Mouse (Mus musculus) 3T3-L1 (cell line): Measurements from ENCODE around the gene Fam129a.
A peak's percentile ranks its signal among the peaks of the same experiment; 100 is the strongest.

Experiments used
- DNase-seq: peaks from one replicate; pipeline ENCODE4 v3.0.0-alpha.2; 2015; ENCODE audit warnings: low read depth, low spot score

Fam129a gene

DNA sequence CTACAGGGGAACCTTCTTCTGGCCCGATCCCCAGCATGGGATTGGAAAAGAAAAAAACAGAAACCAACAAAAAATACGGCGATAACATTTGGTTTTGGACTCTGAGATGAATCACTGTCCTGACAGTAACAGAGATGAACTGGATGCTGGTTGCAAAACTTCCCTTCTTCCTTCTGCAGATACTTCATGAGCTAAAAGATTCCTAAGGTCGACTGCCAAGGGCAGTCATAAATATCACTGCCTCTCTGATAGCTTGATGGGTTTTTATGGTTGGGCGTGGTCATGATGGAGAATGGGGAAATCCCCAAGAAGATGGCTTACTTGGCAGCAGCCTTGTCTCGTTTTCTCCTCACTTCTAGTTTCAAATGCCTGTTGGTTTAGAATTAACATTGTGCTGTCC is 92.0 kb downstream of the Fam129a start:
- DNase-seq = peak; percentile 95

DNA sequence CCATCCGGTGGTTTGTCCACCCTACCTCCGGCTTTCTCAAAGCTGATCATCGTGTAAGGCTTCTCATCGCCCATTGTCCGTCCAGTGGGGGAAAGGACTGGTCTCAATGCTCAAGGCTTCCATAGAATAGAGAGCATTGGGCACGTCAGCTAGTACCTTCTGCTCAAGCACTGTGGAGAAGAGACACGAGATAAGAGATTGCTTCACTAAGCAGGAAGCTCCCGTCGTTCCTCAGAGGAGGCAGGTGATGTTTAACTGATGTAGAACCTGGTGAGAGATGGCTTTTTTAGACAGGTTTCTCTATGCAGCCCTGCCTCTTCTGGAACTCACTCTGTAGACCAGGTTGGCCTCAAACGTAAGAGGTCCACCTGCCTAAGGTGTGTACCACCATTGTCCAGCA is 93.4 kb downstream of the Fam129a start:
- DNase-seq = no peak

DNA sequence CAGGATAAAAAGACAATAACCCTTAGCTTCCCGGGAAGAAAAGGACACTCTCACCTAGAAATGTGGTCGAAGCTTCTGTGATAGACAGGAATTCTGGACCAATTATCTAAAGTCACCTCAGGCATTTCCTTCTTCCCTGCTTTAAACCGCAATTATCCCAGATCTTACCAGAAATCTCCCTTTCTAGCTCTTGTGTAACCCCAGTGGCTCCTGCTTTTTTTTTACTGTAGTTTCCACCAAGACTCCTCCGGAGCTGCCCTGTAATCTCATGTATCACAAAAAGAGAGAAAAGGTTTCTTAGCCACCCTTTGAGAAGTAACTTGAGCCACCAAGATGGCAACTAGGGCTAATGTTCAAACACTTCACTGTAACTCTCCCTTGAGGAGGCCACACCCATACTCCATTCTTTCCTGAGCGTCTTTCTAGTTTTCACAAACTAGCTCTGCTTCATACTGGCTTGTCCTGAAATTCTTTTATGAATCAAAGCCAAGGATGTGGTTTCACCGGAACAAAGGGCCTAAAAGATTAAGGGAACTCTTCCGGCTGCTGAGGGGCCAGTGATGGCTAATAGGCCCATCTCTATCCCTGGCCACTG is 93.9 kb downstream of the Fam129a start:
- peak; percentile 51 for DNase-seq

DNA sequence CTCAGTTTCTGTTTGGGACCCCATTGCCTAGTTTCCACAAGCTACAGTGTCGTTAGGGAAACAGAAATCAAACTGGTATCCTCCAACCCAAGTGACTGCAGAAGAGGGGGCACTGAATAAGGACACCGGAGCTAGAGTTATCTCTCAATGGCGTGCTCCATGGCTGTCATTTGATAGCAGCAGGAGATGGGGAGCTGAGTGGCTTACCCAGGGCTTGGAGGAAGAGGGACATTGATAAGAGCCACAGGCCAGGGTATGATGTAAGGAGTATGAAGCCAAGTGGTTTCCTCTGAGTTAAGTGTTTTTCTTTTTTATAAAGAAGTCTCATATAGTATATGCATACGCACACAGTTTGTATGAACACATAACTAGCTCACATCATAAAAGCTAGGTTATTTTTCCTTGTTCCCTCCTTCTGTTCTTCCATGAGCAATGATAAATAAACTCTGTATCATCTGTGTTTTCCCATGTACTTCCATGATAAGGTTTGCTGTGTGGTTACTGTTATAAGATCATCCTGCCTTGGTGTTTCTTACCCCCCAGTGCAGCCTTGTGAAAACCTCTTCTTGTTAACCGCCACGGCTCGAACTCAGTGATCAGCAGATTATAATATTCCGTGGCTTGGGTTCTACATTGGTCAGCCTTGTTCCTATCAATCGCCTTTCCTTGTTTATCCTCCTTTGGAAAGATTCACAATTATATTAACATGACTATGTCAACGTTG is 96.5 kb downstream of the Fam129a start:
- no peak for DNase-seq

DNA sequence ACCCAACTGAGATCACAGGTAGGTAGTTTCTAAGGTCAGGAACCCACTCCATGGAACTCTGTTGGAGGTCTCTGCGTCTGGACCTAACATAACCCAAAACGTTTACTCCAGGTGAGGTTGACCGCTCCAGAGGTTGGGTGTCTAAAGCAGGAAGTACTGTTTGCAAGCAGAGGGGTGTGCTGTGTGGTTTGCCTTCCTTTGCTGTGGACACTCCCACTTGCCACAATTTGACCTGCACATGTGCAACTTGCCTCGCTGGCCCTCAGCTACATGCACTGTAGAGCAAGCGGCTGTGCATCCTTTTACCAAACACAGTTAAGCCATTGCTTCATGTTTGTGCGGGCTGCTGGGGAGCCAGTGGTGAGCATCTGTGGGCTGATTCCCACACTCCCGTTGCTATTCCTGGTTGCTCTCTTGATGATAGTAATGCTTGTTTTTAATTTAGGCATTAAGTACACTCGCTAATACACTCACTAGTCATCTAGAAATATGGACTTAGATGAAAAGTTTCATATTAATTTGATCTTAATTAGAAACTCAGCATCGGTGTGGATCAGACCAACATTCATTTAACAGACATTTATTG is 99.1 kb downstream of the Fam129a start:
- DNase-seq = no peak

DNA sequence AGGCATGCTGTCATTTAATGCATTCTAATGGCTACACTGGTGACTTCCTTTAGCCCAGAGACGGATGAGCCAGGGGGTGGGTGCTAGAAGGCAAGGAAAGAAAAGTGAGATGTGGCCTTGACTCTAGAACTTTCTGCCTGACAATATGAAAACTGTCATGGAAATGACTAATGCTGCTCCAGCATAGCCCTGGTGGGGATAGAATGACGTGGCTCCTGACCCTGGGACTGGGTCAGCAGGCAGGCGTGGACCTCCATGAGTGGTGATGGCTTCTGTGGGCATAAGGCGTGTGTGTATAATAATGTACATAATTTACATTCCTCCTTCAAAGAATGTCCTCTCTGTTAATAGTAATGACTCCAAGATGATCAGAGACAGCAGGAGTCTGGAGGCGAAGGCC is 104.7 kb downstream of the Fam129a start:
- no peak for DNase-seq

DNA sequence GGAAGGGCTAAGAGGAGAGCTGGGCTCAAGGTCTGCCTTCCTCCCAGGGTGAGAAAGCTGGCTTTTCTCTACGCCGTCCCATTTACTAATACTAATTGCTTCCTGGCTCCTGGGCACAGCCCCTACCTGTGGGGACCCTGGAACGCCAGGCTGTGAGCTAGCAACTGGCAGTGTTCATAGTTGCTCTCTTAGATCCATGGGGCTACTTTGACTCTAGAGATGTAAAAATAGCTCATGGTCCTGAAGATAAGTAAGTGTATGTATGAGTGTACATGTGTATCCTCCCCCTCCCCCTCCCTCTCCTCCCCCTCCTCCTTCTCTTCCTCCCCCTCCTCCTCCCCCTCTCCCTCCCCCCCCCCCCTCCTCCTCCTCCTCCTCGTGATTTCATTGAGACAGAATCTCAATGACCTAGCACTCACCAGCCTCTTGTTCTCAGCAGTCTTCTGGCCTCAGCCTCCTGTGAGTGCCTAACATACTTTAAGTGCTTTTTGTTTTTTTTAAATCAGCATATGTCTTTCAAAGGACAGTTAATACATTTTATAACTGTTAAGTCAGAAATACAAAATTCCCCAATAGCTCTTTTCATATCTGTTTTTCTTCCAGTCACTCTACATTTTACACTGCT is 106.3 kb downstream of the Fam129a start:
- no peak for DNase-seq

DNA sequence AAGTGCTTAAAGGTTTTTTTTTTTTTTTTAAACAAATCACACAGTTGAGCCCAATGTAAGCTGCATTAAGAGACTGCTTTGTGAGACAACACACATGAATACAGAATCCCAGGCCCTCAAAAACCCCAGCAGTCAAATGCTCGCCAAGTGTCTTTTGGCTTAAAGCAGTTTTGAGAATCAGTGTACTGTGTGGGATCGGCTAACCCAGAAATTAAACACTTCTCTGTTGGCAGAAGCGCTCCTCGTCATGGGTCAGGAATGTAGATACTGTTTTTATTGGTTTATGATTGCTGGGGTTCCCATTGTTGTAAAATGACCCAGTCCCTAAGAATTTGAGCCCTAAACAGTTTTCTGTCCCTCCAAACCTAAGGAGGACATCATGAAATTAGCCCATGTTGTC is 107.0 kb downstream of the Fam129a start:
- DNase-seq = peak; percentile 92

DNA sequence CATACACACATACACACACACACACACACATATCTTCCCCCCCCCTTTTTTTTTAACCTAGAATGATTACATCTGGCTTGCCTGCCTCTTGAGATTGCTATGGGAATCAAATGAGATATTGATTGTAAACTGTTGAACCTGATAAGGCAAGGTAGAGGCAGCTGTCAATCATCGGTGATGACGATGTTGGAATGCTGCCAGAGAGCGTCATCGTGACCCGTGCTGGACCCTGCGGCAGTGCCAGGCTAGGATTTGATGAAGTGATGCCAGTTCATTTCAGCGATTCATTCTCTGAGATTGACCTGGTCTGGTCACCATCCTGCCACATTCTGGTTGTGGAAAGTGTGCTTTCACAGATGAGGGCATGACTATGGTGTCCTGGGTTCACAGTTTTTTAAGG is 108.2 kb downstream of the Fam129a start:
- no peak for DNase-seq

DNA sequence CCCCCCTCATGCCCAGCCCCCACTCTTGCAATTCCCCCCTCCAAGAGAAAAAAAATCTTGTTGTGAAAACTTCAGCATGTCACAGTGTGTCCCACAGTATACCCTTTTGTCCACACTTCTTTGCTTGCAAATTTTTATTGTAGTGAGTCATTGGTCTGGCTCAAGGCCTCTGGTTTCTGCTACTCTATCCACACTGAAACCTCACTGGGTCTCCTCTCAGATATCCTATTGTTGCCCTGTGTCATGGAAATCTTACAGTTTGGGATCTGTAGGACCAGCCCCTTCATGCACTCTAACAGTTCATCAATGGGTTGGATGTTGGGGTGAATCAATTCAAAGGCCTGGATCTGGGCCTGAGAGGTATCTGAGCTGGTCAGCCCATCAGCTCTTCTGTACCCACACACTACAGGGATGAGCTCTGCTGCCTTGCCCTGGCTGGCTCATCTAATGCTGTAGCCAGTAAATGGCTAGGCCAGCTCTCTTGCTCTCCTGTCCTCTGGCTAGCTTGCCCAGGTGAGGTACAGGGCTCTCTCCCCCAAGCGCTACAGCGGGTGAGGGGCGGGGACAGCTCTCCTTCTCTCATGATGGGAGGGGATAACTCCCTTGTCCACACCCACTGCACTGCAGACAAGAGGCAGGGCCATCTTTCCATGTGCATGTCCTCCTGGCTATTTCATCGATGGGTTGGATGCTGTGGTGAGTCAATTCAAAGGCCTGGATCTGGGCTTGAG is 109.1 kb downstream of the Fam129a start:
- DNase-seq = peak; percentile 74

DNA sequence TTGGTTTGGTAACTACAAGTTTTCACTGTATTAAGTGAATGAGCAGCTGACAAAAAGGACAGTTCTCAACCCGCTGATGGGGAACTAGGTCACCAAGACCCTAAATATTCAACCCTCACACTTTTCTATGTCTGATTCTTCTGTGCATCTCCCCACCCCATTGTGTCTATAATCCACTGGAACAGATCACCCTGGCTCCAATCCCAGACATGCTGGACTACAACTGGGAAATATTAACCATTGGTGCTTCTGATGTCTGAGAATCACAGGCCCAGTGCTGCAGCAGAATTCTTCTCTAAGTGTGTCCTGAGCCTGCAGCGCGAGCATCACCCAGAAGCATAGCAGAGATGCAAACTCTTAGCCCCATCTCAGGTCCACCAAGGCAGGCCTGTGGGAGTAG is 110.0 kb downstream of the Fam129a start:
- DNase-seq = no peak

DNA sequence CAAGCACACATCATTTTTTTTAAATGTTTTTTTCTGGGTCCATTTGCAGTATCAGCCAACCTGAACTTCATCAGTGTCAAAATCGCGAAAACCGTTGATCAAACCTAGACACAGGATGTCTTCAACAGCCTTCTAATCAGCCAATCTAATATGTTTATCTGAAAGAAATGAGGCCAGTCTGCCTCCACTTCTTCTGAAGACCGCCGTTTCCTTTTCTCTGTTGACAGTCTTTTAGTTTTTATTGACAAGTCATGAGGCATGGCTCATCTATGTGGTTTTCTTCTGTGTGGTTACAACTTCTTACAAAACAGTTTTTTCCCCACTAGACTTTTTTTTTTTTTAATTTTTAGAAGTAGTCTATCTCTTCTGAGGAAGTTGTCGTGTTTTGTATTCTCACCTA is 111.9 kb downstream of the Fam129a start:
- DNase-seq = peak; percentile 47

DNA sequence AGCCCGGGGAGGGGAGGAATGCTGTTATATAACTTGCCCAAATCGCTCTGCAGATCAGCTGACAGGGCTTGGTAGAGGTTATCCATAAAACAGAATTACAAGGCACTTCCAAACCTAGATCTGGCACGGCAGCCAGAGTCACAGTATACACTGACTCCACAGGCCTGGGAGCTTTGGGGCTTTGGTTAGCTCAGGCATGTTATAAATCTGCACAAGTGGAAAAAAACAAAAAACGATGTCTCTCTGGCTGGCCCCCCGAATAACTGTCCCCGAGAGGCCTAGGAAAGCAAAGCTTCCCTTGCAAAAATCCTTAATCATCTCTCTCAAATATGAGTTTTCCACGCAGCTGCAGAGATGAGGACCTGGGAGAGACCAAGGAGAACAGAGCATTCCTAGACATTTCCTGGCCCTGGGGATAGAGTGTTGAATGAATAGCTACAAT is 113.5 kb downstream of the Fam129a start:
- peak; percentile 47 for DNase-seq

DNA sequence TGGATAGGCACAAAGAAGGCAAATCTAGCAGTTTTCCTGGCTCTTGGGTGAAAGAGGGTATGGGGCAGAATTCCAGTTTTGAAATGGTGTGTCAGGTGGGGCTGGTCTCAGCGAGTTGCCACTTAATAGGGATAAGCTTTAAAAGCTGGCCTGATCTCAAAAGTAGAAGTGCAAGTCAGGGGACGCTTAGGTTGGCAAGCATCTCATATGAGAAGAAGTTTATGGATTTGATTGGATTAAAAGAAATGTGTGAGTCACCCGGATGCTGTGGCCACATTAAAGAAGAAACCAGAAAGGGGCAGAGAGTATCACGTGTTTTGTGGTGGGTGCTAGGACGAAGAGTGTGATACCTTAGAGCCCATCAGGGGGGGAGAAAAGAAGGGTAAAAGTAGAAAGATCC is 114.0 kb downstream of the Fam129a start:
- peak; percentile 67 for DNase-seq

DNA sequence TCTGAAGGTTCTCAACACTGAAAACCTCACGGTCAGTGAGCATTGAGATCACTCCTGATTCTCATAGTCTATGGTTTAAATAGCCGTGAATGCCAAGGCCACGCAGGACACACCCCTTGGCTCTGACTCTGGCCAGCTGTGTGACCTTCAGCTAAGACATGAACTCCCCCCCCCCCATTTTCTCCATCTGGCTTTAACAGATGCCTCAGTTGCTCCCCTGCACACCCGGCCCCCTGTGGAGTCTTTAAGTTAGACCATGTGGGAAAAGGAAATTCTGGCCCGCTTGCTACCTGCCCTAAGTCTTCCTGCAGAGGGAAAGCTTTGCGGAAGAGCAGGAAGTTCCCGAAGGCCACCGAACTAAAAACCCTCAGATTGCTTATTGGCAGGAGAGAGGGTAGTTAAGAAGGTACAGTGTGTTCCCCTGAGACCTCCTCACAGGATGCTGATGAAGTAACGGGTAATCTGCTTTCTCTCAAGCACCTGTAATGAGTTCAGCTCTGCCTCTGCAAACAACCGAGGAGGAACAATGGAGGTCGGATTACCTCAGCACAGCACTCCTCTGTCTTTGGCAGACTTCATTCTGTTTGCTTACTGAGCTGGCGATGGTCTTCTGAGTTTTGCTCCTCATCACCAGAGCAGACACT is 114.8 kb downstream of the Fam129a start:
- no peak for DNase-seq

DNA sequence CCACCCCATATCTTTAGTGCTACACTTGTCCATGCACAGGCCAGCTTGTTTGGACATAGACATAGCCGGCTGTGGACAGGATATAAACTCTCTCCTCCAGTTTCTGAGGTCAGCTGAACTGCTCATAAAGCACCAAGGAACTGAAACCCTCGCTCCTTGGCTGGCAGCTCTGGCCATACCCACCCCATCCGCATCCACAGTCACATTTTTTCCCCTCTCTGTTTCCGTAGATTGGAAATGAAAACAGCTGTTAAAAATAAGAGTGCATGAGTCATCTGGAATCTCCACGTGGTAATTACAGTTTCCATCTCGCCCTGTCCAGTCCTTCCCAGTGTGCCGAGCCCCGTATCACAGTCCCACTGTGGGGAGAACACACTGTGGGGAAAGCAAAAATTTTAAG is 115.7 kb downstream of the Fam129a start:
- DNase-seq = peak; percentile 91

DNA sequence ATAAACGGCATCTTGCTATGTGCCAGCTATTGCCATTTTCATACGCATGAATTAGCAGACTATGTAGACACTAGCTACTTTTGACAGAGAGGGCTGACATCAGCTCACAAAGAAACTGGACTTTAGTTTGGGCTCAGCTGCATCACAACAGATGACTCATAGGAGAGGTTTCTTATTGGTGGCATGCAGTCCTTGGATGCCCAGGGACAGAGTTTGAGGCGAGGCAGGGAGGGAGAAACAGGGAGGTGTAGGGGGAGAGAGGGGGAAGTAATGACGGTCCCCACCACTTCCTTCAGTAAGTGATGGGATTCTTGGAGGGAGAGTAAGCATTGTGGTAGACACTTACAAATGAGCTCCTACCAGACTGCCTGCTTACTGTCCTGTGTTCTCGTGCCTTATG is 118.0 kb downstream of the Fam129a start:
- DNase-seq = peak; percentile 67

DNA sequence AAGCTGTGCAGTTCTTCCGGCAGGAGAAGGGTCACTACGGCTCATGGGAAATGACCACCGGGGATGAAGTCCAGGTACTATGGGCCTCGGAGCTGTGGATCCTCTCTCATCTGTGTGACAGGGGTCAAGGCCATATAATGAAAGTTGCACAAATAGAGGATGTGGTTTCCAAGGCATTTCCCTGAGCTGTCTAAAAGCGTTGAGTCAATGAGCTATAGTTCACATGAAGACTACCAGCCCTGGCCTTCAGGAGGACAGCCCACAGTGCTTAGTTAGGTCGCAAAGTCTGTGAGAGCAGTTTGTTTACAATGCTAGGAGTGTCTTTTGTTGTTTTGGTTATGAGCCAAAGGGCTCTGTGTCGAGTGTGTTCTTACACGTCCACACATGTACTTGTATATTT is 118.6 kb downstream of the Fam129a start:
- peak; percentile 76 for DNase-seq

DNA sequence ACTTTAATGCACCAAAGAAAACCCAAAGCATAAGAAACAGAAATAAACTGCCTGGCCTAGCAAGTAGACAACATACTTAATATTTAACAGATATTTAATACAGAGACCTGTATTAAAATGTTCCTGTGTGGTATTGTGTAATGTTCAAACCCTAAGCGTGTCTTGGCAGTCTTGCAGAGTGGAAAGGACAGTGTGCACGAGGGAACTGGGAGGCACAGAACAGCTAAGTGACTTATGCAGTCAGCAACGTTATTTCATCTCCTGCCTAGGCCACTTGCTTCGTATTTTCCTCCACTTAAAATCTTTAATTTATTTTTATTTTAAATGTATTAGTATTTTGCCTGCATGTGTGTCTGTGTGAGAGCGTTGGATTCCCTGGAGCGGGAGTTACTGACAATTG is 119.1 kb downstream of the Fam129a start:
- DNase-seq = no peak

DNA sequence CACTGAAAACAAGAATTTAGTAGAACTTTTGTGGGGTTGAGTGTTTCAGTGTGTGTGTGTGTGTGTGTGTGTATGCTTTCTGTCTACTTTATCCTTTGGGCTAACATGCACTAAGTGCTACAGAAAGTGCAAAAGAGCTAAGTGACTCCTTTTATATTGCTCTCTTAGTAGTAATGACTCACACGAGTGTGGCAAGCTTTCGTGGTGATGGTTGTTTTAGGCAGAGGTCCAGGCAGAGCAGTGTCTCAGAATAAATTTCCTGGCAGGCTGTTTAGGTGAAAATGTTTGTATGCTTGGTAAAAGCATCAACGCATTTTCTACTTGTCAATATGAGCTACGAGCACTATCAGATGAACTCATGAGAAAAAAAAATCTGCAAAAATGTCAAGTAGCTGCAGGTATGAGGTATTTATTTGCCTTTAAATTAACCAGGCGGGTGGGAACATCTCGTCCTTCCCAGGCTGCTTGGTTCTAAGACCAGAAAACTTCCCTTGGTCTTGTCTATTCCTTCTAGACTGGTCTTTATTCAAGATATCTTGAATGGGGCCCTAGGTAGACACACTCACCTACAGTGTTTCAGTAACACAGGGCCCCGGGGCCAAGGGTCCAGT is 119.7 kb downstream of the Fam129a start:
- DNase-seq = peak; percentile 90

DNA sequence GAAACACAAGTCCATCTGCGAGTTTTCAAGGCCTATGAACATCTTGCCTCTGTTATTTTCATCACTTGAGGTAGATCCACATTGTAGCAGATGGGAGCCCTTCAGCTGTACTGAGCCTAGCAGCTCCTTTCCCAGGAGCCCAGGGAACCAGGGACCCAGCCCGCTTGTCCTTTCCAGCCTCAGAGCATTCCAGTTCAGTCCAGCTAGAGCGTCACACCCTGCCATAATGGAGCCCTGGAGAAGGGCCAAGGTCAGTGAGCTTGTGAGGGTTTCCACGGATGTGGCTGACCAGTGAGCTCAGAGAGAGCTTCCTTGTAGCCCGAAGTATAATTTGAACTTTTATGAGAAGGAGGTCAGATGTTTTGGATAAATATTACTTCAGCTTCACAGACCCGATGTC is 121.9 kb downstream of the Fam129a start:
- peak; percentile 77 for DNase-seq
